30 mouse cellular contexts compared by ENCODE assay signal in genomic region chr1:59186317-59186716, GRCm38 (mm10). TPM values are rescaled to one million over a fixed set of nuclear protein-coding genes. Genes with fewer than 3 reads are reported as not detected.
"Had no signal": no experiment of that assay in that cellular context is flagged by ENCODE, and none has a peak within 500 bp of the region (broad histone marks: within the 10 kb centered on the region; RNA-seq: fewer than 3 reads in every experiment).

No protein-coding gene starts in this region.

- H3K27ac ChIP-seq: heart, embryonic 13.5 days; heart, embryonic 15.5 days; hindbrain, embryonic 10.5 days; hindbrain, embryonic 12.5 days; hindbrain, embryonic 13.5 days; hindbrain, embryonic 14.5 days; hindbrain, embryonic 15.5 days; hindbrain, postnatal 0 days; intestine, embryonic 15.5 days; kidney, embryonic 15.5 days; kidney, postnatal 0 days; left cerebral cortex, adult 2 months had no signal

- H3K4me1 ChIP-seq: heart, embryonic 12.5 days; heart, embryonic 13.5 days; heart, embryonic 15.5 days; hindbrain, embryonic 10.5 days; hindbrain, embryonic 12.5 days; hindbrain, embryonic 13.5 days; hindbrain, embryonic 15.5 days; intestine, embryonic 15.5 days; kidney, embryonic 15.5 days had no signal

- H3K9me3 ChIP-seq: heart, embryonic 12.5 days; heart, embryonic 13.5 days; heart, embryonic 15.5 days; hindbrain, embryonic 10.5 days; hindbrain, embryonic 12.5 days; hindbrain, embryonic 13.5 days; hindbrain, embryonic 15.5 days; intestine, embryonic 15.5 days; kidney, embryonic 15.5 days had no signal

- H3K27me3 ChIP-seq: heart, embryonic 12.5 days; heart, embryonic 13.5 days; heart, embryonic 15.5 days; hindbrain, embryonic 12.5 days; hindbrain, embryonic 13.5 days; hindbrain, embryonic 15.5 days; intestine, embryonic 15.5 days; kidney, embryonic 15.5 days had no signal

- H3K4me2 ChIP-seq: heart, embryonic 11.5 days; heart, embryonic 12.5 days; heart, embryonic 13.5 days; heart, embryonic 15.5 days; hindbrain, embryonic 12.5 days; hindbrain, embryonic 13.5 days; hindbrain, embryonic 14.5 days; hindbrain, embryonic 15.5 days; intestine, embryonic 15.5 days; kidney, embryonic 15.5 days had no signal

- H3K4me3 ChIP-seq: heart, embryonic 12.5 days; heart, embryonic 13.5 days; heart, embryonic 15.5 days; hindbrain, embryonic 10.5 days; hindbrain, embryonic 12.5 days; hindbrain, embryonic 13.5 days; hindbrain, embryonic 15.5 days; intestine, embryonic 15.5 days; kidney, embryonic 15.5 days; left cerebral cortex, adult 2 months had no signal

- DNase-seq: heart, postnatal 14 days; heart, postnatal 36 days; heart, postnatal 4 days; kidney, adult 11 months; kidney, adult 18-20 months; kidney, adult 2 months; kidney, adult 8-10 months; kidney, adult 9 months; kidney, postnatal 10 days; kidney, postnatal 14 days; kidney, postnatal 25 days; kidney, postnatal 36 days; kidney, postnatal 4 days; layer of hippocampus, adult 9-11 months; layer of hippocampus, postnatal 36 days had no signal

- H3K9ac ChIP-seq: heart, embryonic 12.5 days; heart, embryonic 13.5 days; heart, embryonic 15.5 days; hindbrain, embryonic 12.5 days; hindbrain, embryonic 13.5 days; hindbrain, embryonic 14.5 days; hindbrain, embryonic 15.5 days; intestine, embryonic 15.5 days; kidney, embryonic 15.5 days had no signal

RNA-seq across cellular contexts. Expression of gene Mpp4, which starts 23.1 kb away (rescaled TPM):
- polyA plus RNA-seq: heart, postnatal 0 days had no signal
